Mouse (Mus musculus) spleen, embryonic (tissue): ENCODE measurements at regions not wholly inside any gene's neighbourhood (a gene's known extent, or its start where the extent isn't known, plus 50 kb on each side); places are given as distances from the start of the nearest gene placed in this dataset.

ENCODE experiments used
- CTCF ChIA-PET: fragments of 350-600 bp; sonication (Branson Sonifier 250); formaldehyde crosslinking; loops from one replicate; lab custom pipeline; 2022; lab: Charles Lee

GRCm38 (mm10) chr2:169524429-169524828 lies 63.1 kb downstream of the Gm11011 start:
- CTCF ChIA-PET = no interaction called here

- CTCF ChIA-PET = interaction anchor here (0.7 kb wide), 1 partner anchor 10 kb away, joined by 3 read pairs; no protein-coding TSS in a partner anchor
These were observed 67.6 kb downstream of the Gm11011 start for GRCm38 (mm10) chr2:169519941-169520340.

- CTCF ChIA-PET = no interaction called here
These were observed 72.2 kb downstream of the Gm11011 start for GRCm38 (mm10) chr2:169515350-169515749.

GRCm38 (mm10) chr2:169510741-169511140 lies 76.8 kb downstream of the Gm11011 start:
- CTCF ChIA-PET = interaction anchor here (0.7 kb wide), 1 partner anchor 23 kb away, joined by 3 read pairs; no protein-coding TSS in a partner anchor

- CTCF ChIA-PET = no interaction called here
These were observed 78.1 kb downstream of the Gm11011 start for GRCm38 (mm10) chr2:169509406-169509805.

GRCm38 (mm10) chr2:169504416-169505057 lies 83.0 kb downstream of the Gm11011 start:
- CTCF ChIA-PET = no interaction called here

GRCm38 (mm10) chr2:169503598-169503958 lies 84.0 kb downstream of the Gm11011 start:
- CTCF ChIA-PET = interaction anchor here (0.7 kb wide), 1 partner anchor 1289 kb away, joined by 5 read pairs; no protein-coding TSS in a partner anchor

GRCm38 (mm10) chr2:169502717-169503597 lies 84.6 kb downstream of the Gm11011 start:
- CTCF ChIA-PET = interaction anchor here (0.7 kb wide), 1 partner anchor 1288 kb away, joined by 5 read pairs; no protein-coding TSS in a partner anchor

- CTCF ChIA-PET = no interaction called here
These were observed 85.7 kb downstream of the Gm11011 start for GRCm38 (mm10) chr2:169501736-169502340.

- CTCF ChIA-PET = no interaction called here
These were observed 92.2 kb downstream of the Gm11011 start for GRCm38 (mm10) chr2:169495368-169495767.

- CTCF ChIA-PET = interaction anchor here (0.6 kb wide), 1 partner anchor 251 kb away, joined by 3 read pairs; no protein-coding TSS in a partner anchor
These were observed 92.8 kb downstream of the Gm11011 start for GRCm38 (mm10) chr2:169494503-169495311.

- CTCF ChIA-PET = no interaction called here
These were observed 93.8 kb downstream of the Gm11011 start for GRCm38 (mm10) chr2:169493609-169494275.

- CTCF ChIA-PET = no interaction called here
These were observed 103.6 kb downstream of the Gm11011 start for GRCm38 (mm10) chr2:169483934-169484333.

- CTCF ChIA-PET = interaction anchor here (0.5 kb wide), 1 partner anchor 72 kb away, joined by 9 read pairs; no protein-coding TSS in a partner anchor
These were observed 105.6 kb downstream of the Gm11011 start for GRCm38 (mm10) chr2:169481731-169482465.

- CTCF ChIA-PET = interaction anchor here (0.6 kb wide), 1 partner anchor 162 kb away, joined by 12 read pairs; no protein-coding TSS in a partner anchor
These were observed 113.0 kb downstream of the Gm11011 start for GRCm38 (mm10) chr2:169474418-169475112.

- CTCF ChIA-PET = no interaction called here
These were observed 118.0 kb downstream of the Gm11011 start for GRCm38 (mm10) chr2:169469538-169469937.

GRCm38 (mm10) chr2:169467621-169468020 lies 119.9 kb downstream of the Gm11011 start:
- CTCF ChIA-PET = no interaction called here

GRCm38 (mm10) chr2:169464106-169464505 lies 123.4 kb downstream of the Gm11011 start:
- CTCF ChIA-PET = no interaction called here

GRCm38 (mm10) chr2:169461491-169462039 lies 126.0 kb downstream of the Gm11011 start:
- CTCF ChIA-PET = no interaction called here
